ENCODE assay signal across 22 mouse cellular contexts in genomic region chr19:42211936-42212335, GRCm38 (mm10). TPM values are rescaled to one million over a fixed set of nuclear protein-coding genes. Genes with fewer than 3 reads are reported as not detected.
"Had no signal": no experiment of that assay in that cellular context is flagged by ENCODE, and none has a peak within 500 bp of the region (broad histone marks: within the 10 kb centered on the region; RNA-seq: fewer than 3 reads in every experiment).

No protein-coding gene starts in this region.

- H3K27ac ChIP-seq: lung, embryonic 15.5 days; macrophage; midbrain, embryonic 10.5 days; midbrain, embryonic 12.5 days; neural tube, embryonic 13.5 days; neural tube, embryonic 15.5 days had no signal

- H3K36me3 ChIP-seq: lung, embryonic 15.5 days; midbrain, embryonic 10.5 days; midbrain, embryonic 12.5 days; neural tube, embryonic 13.5 days; neural tube, embryonic 15.5 days had no signal

- H3K9ac ChIP-seq: liver, postnatal 0 days; lung, embryonic 15.5 days; midbrain, embryonic 12.5 days; neural tube, embryonic 13.5 days; neural tube, embryonic 15.5 days had no signal

- H3K27me3 ChIP-seq: lung, embryonic 15.5 days; neural tube, embryonic 13.5 days had no signal

- H3K9me3 ChIP-seq: lung, embryonic 15.5 days; midbrain, embryonic 10.5 days; midbrain, embryonic 12.5 days; neural tube, embryonic 13.5 days; neural tube, embryonic 15.5 days had no signal

- H3K4me2 ChIP-seq: lung, embryonic 15.5 days; midbrain, embryonic 12.5 days; neural tube, embryonic 13.5 days; neural tube, embryonic 15.5 days had no signal

- ATAC-seq: liver, postnatal 0 days; lung, postnatal 0 days; midbrain, embryonic 16.5 days had no signal

- H3K4me3 ChIP-seq: lung, embryonic 15.5 days; midbrain, embryonic 10.5 days; midbrain, embryonic 12.5 days; myocyte; neural tube, embryonic 13.5 days; neural tube, embryonic 15.5 days had no signal

- H3K4me1 ChIP-seq: lung, embryonic 15.5 days; midbrain, embryonic 12.5 days had no signal

- DNase-seq: liver, postnatal 0 days; lung, adult 2 months; lung, postnatal 14 days; lung, postnatal 36 days; midbrain, embryonic 14.5 days; retina, postnatal 1 day; right cerebral cortex, adult 18-20 months; right cerebral cortex, postnatal 25 days; right cerebral cortex, postnatal 4 days; spleen, adult 18-20 months; thymus, adult 18-20 months; thymus, postnatal 14 days; thymus, postnatal 36 days had no signal

RNA-seq across cellular contexts. Expression of gene Sfrp5, which starts 9.9 kb away (rescaled TPM):
- polyA plus RNA-seq: liver, postnatal 0 days; lung, postnatal 0 days; midbrain, embryonic 12.5 days had no signal

RNA-seq across cellular contexts. Expression of gene Golga7b, which starts 35.4 kb away (rescaled TPM):
- polyA plus RNA-seq: liver, postnatal 0 days; lung, postnatal 0 days; macrophage had no signal
